Mouse (Mus musculus) layer of hippocampus, postnatal 36 days (tissue): ENCODE measurements around the gene Sbk2. TPM values are rescaled to one million over a fixed set of nuclear protein-coding genes. Genes with fewer than 3 reads are reported as not detected.
A peak's percentile ranks its signal among the peaks of the same experiment; 100 is the strongest.
"Not testable (repeated sequence)": the region's sequence is repeated elsewhere in the genome, so short reads cannot be mapped to it uniquely, and the experiment has no call there.

Experiments used
- DNase-seq, 2 experiments: peaks; one replicate each; pipeline ENCODE4 v3.0.0; 2022
- total RNA-seq, 2 experiments: library from RNA; stranded (reverse); gene quantifications; 2 replicates each; pipeline ENCODE4 v1.2.3; 2021

Sbk2 gene
- total RNA-seq = under 1 TPM; 0.27 to 0.30 TPM

- DNase-seq = peak; percentile 68 to 70
Observed at GRCm38 (mm10) chr7:4964272-4964671, at the start of gene Sbk2. Gene Sbk2, minus strand, starts transcription at chr7:4964406.

GRCm38 (mm10) chr7:5012681-5013513 is 48.7 kb upstream of the Sbk2 start:
- no peak for DNase-seq

GRCm38 (mm10) chr7:5008229-5008628 is 44.0 kb upstream of the Sbk2 start:
- DNase-seq = no peak

GRCm38 (mm10) chr7:5002876-5003275 is 38.7 kb upstream of the Sbk2 start:
- not testable (repeated sequence) for DNase-seq

GRCm38 (mm10) chr7:4999876-5000275 is 35.7 kb upstream of the Sbk2 start:
- no peak for DNase-seq

- no peak for DNase-seq
Observed at GRCm38 (mm10) chr7:4996934-4997333, 32.7 kb upstream of the Sbk2 start.

- peak; percentile 91 to 93 for DNase-seq
Observed at GRCm38 (mm10) chr7:4996003-4996895, 32.0 kb upstream of the Sbk2 start, which contains the start of gene Zfp579. Gene Zfp579, minus strand, starts transcription at chr7:4996158.

GRCm38 (mm10) chr7:4995268-4996002 is 31.2 kb upstream of the Sbk2 start:
- DNase-seq = no peak

GRCm38 (mm10) chr7:4993999-4994788 is 30.0 kb upstream of the Sbk2 start:
- no peak for DNase-seq

- no peak for DNase-seq
Observed at GRCm38 (mm10) chr7:4993347-4993998, 29.3 kb upstream of the Sbk2 start.

GRCm38 (mm10) chr7:4988250-4988649 is 24.0 kb upstream of the Sbk2 start:
- DNase-seq = no peak

- no peak for DNase-seq
Observed at GRCm38 (mm10) chr7:4976832-4977231, 12.6 kb upstream of the Sbk2 start.

- DNase-seq = no peak
Observed at GRCm38 (mm10) chr7:4975455-4975854, 11.2 kb upstream of the Sbk2 start.

GRCm38 (mm10) chr7:4972321-4973047 is 8.3 kb upstream of the Sbk2 start:
- DNase-seq = no peak

- no peak for DNase-seq
Observed at GRCm38 (mm10) chr7:4971710-4972109, 7.5 kb upstream of the Sbk2 start.

- DNase-seq = no peak
Observed at GRCm38 (mm10) chr7:4971068-4971467, 6.9 kb upstream of the Sbk2 start, which contains the start of gene Sbk3. Gene Sbk3, minus strand, starts transcription at chr7:4971168.

GRCm38 (mm10) chr7:4964988-4965387 is 782 bp upstream of the Sbk2 start:
- DNase-seq = no peak

GRCm38 (mm10) chr7:4963527-4963926 is 679 bp downstream of the Sbk2 start:
- no peak for DNase-seq

GRCm38 (mm10) chr7:4957361-4957760 is 6.8 kb downstream of the Sbk2 start:
- DNase-seq = no peak

- DNase-seq = no peak
Observed at GRCm38 (mm10) chr7:4953815-4954445, 10.3 kb downstream of the Sbk2 start.
